Mouse (Mus musculus) liver, embryonic 15.5 days (tissue): ENCODE measurements around the gene Spast. TPM values are rescaled to one million over a fixed set of nuclear protein-coding genes. Genes with fewer than 3 reads are reported as not detected.

ENCODE experiments used
- ATAC-seq: fragments of 200-750 bp; cut with Nextera tagmentation; 2 replicates; pipeline ENCODE4 v1.8.0; 2017; ENCODE audit warnings: moderate number of reproducible peaks, mild to moderate bottlenecking, moderate library complexity; ENCODE audit not compliant: insufficient read depth
- H3K27ac ChIP-seq: fragments of 300-500 bp; sonication (generic); replicated peaks from 2 replicates; pipeline ENCODE4 v1.5.1; 2015; ENCODE audit warnings: mild to moderate bottlenecking, inconsistent platforms
- H3K27me3 ChIP-seq: fragments of 300-500 bp; sonication (generic); 2 replicates; pipeline ENCODE4 v1.6.1; 2015; ENCODE audit warnings: mild to moderate bottlenecking, inconsistent platforms
- H3K36me3 ChIP-seq: fragments of 300-500 bp; sonication (generic); replicated peaks from 2 replicates; pipeline ENCODE4 v1.6.1; 2015; ENCODE audit warnings: moderate library complexity, mild to moderate bottlenecking, inconsistent platforms
- H3K4me1 ChIP-seq: fragments of 300-500 bp; sonication (generic); replicated peaks from 2 replicates; pipeline ENCODE4 v1.6.1; 2015; ENCODE audit warnings: inconsistent platforms
- H3K4me2 ChIP-seq: fragments of 300-500 bp; sonication (generic); 2 replicates; pipeline ENCODE4 v1.6.1; 2015; ENCODE audit warnings: moderate library complexity, mild to moderate bottlenecking, inconsistent platforms
- H3K4me3 ChIP-seq: fragments of 300-500 bp; sonication (generic); replicated peaks from 2 replicates; pipeline ENCODE4 v1.5.1; 2015; ENCODE audit warnings: mild to moderate bottlenecking, inconsistent platforms
- H3K9ac ChIP-seq: fragments of 300-500 bp; sonication (generic); 2 replicates; pipeline ENCODE4 v1.6.1; 2015; ENCODE audit warnings: moderate library complexity, mild to moderate bottlenecking, inconsistent platforms
- H3K9me3 ChIP-seq: fragments of 300-500 bp; sonication (generic); replicated peaks from 2 replicates; pipeline ENCODE4 v1.6.1; 2016; ENCODE audit warnings: inconsistent platforms
- WGBS: fragments of 180-500 bp; shearing (Covaris S2); methylation state at CpG from one replicate; pipeline ENCODE4 v1.1.7; 2015; ENCODE audit warnings: mixed read lengths; ENCODE audit not compliant: insufficient replicate concordance; 5-methylcytosine and 5-hydroxymethylcytosine counted together
- polyA plus RNA-seq: library from polyadenylated mRNA; unstranded; fragments of >200 nt; fragmentation: Nextera tagmentation; extraction: Ambion mirVana; gene quantifications from 2 replicates; pipeline ENCODE4 v1.2.1, GENCODE M21; 2015

Gene Spast
- polyA plus RNA-seq, 1 experiment from 2014 or later = 5.3 TPM

- Histone ChIP-seq H3K4me1 (peaks cover 6% of the 10 kb centered on the region; the same call in 1 of the 2 replicates), H3K27ac (no peak overlapping the region), H3K36me3 (no peaks in the 10 kb centered on the region), H3K4me3 (no peak overlapping the region), H3K27me3 (no peaks in the 10 kb centered on the region), H3K9me3 (no peaks in the 10 kb centered on the region), H3K4me2 (no peak overlapping the region), H3K9ac (no peak overlapping the region)
- peak; percentile 60; the same call in 1 of the 2 replicates for ATAC-seq
- WGBS = 60% methylated on average over 9 of the region's 9 CpGs
Measured at GRCm38 (mm10) chr17:74331049-74331676, 7.6 kb upstream of the Spast start.

- no peaks in the 10 kb centered on the region for H3K27me3 ChIP-seq
- peak overlapping the region; percentile 99 for H3K4me3 ChIP-seq
- peak overlapping the region; percentile 98 for H3K9ac ChIP-seq
- peaks cover 36% of the 10 kb centered on the region for H3K4me1 ChIP-seq
- ATAC-seq = peak; percentile 95
- WGBS = under 1% methylated on average over 44 of the region's 50 CpGs
- peak overlapping the region; percentile 89 for H3K4me2 ChIP-seq
- peak overlapping the region; percentile 94 for H3K27ac ChIP-seq
- no peaks in the 10 kb centered on the region for H3K36me3 ChIP-seq
- no peaks in the 10 kb centered on the region for H3K9me3 ChIP-seq
Measured at GRCm38 (mm10) chr17:74338225-74338931, 409 bp upstream of the Spast start.

GRCm38 (mm10) chr17:74341151-74341550 is 2.4 kb downstream of the Spast start:
- H3K27me3 ChIP-seq = no peaks in the 10 kb centered on the region
- H3K4me1 ChIP-seq = peaks cover 36% of the 10 kb centered on the region
- H3K27ac ChIP-seq = no peak overlapping the region
- no peak overlapping the region for H3K4me2 ChIP-seq
- H3K9me3 ChIP-seq = no peaks in the 10 kb centered on the region
- no peak overlapping the region for H3K9ac ChIP-seq
- 69% methylated on average over 5 of the region's 5 CpGs for WGBS
- no peak for ATAC-seq
- H3K36me3 ChIP-seq = no peaks in the 10 kb centered on the region
- H3K4me3 ChIP-seq = no peak overlapping the region

GRCm38 (mm10) chr17:74363592-74363991 is 24.8 kb downstream of the Spast start:
- Histone ChIP-seq H3K9ac (no peak overlapping the region), H3K4me1 (no peaks in the 10 kb centered on the region; the same call in 1 of the 2 replicates), H3K4me2 (no peak overlapping the region), H3K4me3 (no peak overlapping the region), H3K9me3 (no peaks in the 10 kb centered on the region), H3K36me3 (peaks cover 20% of the 10 kb centered on the region), H3K27ac (no peak overlapping the region), H3K27me3 (no peaks in the 10 kb centered on the region)
- WGBS = 18% methylated on average over 1 of the region's 1 CpGs
- no peak for ATAC-seq

GRCm38 (mm10) chr17:74376916-74377315 is 38.1 kb downstream of the Spast start:
- H3K4me3 ChIP-seq = no peak overlapping the region
- H3K4me1 ChIP-seq = no peaks in the 10 kb centered on the region
- H3K27me3 ChIP-seq = no peaks in the 10 kb centered on the region
- H3K9me3 ChIP-seq = no peaks in the 10 kb centered on the region
- 82% methylated on average over 1 of the region's 1 CpGs for WGBS
- H3K9ac ChIP-seq = no peak overlapping the region
- no peak overlapping the region for H3K4me2 ChIP-seq
- no peak overlapping the region for H3K27ac ChIP-seq
- no peak for ATAC-seq
- H3K36me3 ChIP-seq = peaks cover 60% of the 10 kb centered on the region

- H3K9ac ChIP-seq = no peak overlapping the region
- ATAC-seq = no peak
- H3K4me2 ChIP-seq = no peak overlapping the region
- H3K4me1 ChIP-seq = no peaks in the 10 kb centered on the region
- no peak overlapping the region for H3K4me3 ChIP-seq
- no peaks in the 10 kb centered on the region for H3K27me3 ChIP-seq
- no peaks in the 10 kb centered on the region for H3K9me3 ChIP-seq
- no peak overlapping the region for H3K27ac ChIP-seq
- H3K36me3 ChIP-seq = peaks cover 42% of the 10 kb centered on the region
Measured at GRCm38 (mm10) chr17:74386657-74387056, 47.9 kb downstream of the Spast start.

- no peak overlapping the region for H3K27ac ChIP-seq
- ATAC-seq = no peak
- H3K27me3 ChIP-seq = no peaks in the 10 kb centered on the region
- H3K4me3 ChIP-seq = no peak overlapping the region
- no peaks in the 10 kb centered on the region for H3K9me3 ChIP-seq
- H3K36me3 ChIP-seq = peaks cover 22% of the 10 kb centered on the region
- H3K4me1 ChIP-seq = peaks cover 5% of the 10 kb centered on the region
- WGBS = 80% methylated on average over 3 of the region's 3 CpGs
- no peak overlapping the region for H3K4me2 ChIP-seq
- no peak overlapping the region for H3K9ac ChIP-seq
Measured at GRCm38 (mm10) chr17:74389847-74390246, 51.1 kb downstream of the Spast start.

GRCm38 (mm10) chr17:74394381-74394780 is 55.6 kb downstream of the Spast start:
- H3K36me3 ChIP-seq = no peaks in the 10 kb centered on the region
- H3K4me1 ChIP-seq = peaks cover 24% of the 10 kb centered on the region
- no peak overlapping the region for H3K9ac ChIP-seq
- H3K4me2 ChIP-seq = peak overlapping the region; percentile 86
- no peaks in the 10 kb centered on the region for H3K9me3 ChIP-seq
- H3K27ac ChIP-seq = no peak overlapping the region
- peak overlapping the region; percentile 94; the same call in 1 of the 2 replicates for H3K4me3 ChIP-seq
- no peaks in the 10 kb centered on the region for H3K27me3 ChIP-seq
- ATAC-seq = no peak
- 61% methylated on average over 2 of the region's 2 CpGs for WGBS

- Histone ChIP-seq H3K9me3 (no peaks in the 10 kb centered on the region), H3K4me2 (peak overlapping the region; percentile 86), H3K4me1 (peaks cover 24% of the 10 kb centered on the region), H3K4me3 (peak overlapping the region; percentile 94), H3K27me3 (no peaks in the 10 kb centered on the region), H3K9ac (peak overlapping the region; percentile 93), H3K36me3 (no peaks in the 10 kb centered on the region), H3K27ac (peak overlapping the region; percentile 65)
- 17% methylated on average over 16 of the region's 16 CpGs for WGBS
- ATAC-seq = peak; percentile 17; the same call in 1 of the 2 replicates
Measured at GRCm38 (mm10) chr17:74394855-74395254, 56.1 kb downstream of the Spast start.

- H3K4me1 ChIP-seq = peaks cover 24% of the 10 kb centered on the region
- peak within 1 kb of the TSS; percentile 86 for H3K4me2 ChIP-seq
- no peaks in the 10 kb centered on the region for H3K27me3 ChIP-seq
- peak; percentile 99 for ATAC-seq
- H3K36me3 ChIP-seq = no peaks in the 10 kb centered on the region
- WGBS = under 1% methylated on average over 41 of the region's 41 CpGs
- H3K9ac ChIP-seq = peak within 1 kb of the TSS; percentile 93
- no peaks in the 10 kb centered on the region for H3K9me3 ChIP-seq
- peak within 1 kb of the TSS; percentile 94 for H3K27ac ChIP-seq
- peak within 1 kb of the TSS; percentile 94 for H3K4me3 ChIP-seq
Measured at GRCm38 (mm10) chr17:74395383-74396065, 56.7 kb downstream of the Spast start, which contains the start of gene Slc30a6. TSS of gene Slc30a6 (plus strand) at chr17:74395608.

- H3K27me3 ChIP-seq = no peaks in the 10 kb centered on the region
- no peak overlapping the region for H3K9ac ChIP-seq
- 65% methylated on average over 4 of the region's 4 CpGs for WGBS
- peaks cover 24% of the 10 kb centered on the region for H3K4me1 ChIP-seq
- peak overlapping the region; percentile 94 for H3K4me3 ChIP-seq
- ATAC-seq = no peak
- no peak overlapping the region for H3K27ac ChIP-seq
- H3K4me2 ChIP-seq = peak overlapping the region; percentile 86
- no peaks in the 10 kb centered on the region for H3K9me3 ChIP-seq
- peaks cover under 1% of the 10 kb centered on the region for H3K36me3 ChIP-seq
Measured at GRCm38 (mm10) chr17:74396766-74397165, 58.0 kb downstream of the Spast start.
